Mouse (Mus musculus): ENCODE measurements around the gene Tekt4. TPM values are rescaled to one million over a fixed set of nuclear protein-coding genes. Genes with fewer than 3 reads are reported as not detected.

Gene Tekt4
- not detected for polyA plus RNA-seq (2017; shearing (Covaris generic))

DNA sequence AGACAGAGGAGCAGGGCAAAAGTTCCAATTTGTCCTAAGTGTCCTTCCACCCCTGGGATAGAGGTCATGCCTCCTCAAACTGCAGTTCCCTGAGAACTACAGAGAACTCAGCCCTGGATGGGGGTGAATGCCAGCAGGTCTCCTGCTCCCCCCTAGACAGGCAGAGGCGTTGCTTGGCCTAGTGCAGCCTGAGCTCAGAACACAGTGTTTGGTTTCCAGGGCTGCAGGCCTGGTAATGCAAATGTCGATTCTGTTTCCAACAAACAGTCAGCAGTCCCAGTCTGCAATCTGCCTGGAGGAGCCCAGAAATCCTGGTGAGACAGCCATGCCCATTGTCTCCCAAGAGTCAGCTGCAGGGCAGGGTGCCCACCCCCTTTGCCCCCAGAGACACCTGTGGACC lies at the start of gene Tekt4:
Tekt4 (plus strand) TSS at position 344 of the 400 bp plus-strand sequence.

DNA sequence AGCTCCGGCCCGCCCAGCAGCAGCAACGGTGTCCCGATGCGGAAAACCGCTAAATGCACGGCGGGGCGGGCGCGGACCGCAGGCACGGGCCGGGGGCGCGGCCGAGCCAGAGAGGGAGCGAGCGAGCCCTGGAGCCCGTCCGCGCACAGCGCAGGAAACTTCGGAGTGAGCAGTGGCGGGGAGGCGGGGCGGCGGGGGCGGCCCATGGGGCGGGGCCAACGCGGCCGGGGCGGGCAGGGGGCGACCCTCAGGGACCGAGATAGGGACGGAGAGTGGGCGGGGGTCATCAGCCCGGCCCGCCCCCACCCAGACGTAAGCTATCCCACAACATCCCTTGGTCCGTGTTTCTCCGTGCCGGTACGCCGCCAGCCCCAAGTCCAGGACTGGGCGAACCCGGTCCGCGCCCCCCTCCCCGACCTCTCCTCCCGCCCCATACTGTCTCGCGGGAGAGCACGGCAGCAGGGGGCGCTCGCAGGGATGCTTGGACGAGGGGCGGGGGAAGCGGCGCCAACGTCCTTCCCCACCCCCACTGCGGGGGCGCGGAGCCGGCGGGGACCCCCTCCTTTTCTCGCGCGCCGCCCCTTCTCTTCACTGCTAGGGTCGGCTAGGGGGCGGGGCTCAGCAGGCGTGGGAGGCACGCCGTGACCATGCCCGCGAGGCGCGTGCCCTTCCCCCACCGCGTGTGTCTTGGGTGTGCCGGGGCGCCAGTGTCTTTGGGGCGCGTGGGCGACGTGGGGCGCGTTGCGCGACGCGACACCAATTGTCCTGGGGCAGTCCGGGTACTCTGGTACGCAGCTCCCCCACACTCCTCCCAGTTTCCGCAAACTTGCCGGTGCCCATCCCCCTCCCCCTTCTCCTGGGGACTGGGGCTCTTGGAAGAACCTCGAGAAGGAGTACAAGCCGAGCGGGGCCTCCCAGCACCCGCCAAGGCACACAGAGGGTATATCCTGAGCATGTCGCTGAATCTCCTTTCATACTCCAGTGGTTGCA lies 20.5 kb upstream of the Tekt4 start, which contains the start of gene Cacna1h:
Cacna1h (minus strand) TSS at position 167 of the 990 bp plus-strand sequence.

DNA sequence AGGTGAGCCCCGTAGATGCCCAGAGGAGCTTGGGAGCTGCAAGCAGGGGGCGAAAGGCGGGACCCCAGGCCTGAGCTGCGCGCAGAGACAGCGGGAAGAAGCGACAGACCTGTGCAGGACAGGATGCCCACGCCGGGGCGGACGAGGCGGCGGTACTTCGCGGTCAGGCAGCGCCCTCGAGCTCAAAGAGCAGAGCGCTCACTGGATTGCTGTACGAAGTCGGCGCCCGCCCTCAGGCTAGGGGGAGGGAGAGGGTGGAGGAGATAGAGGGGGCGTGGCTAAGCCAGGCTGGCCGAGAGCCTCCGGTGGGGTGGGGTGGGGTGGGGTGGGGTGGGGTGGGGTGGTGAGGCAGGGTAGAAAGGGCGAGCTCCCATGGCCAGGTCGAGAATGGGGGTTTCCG lies 42.6 kb downstream of the Tekt4 start, which contains the start of gene Sstr5:
Sstr5 (minus strand) TSS at position 276 of the 400 bp plus-strand sequence.

Other genes starting within 250 kb of the Tekt4 start
- 100 to 1,000 TPM in 1 of 2 experiments, 10 to 100 TPM in 1; 92.8 to 106 TPM for gene Gnptg, start 214.5 kb upstream of the Tekt4 start, polyA plus RNA-seq (2017; shearing (Covaris generic))
- 10 to 100 TPM; 45.7 to 51.8 TPM for gene Tsr3, start 214.4 kb upstream of the Tekt4 start, polyA plus RNA-seq (2017; shearing (Covaris generic))
- 10 to 100 TPM; 18.0 to 45.5 TPM for gene Baiap3, start 198.3 kb upstream of the Tekt4 start, polyA plus RNA-seq (2017; shearing (Covaris generic))
- 100 to 1,000 TPM; 561 to 579 TPM for gene Ube2i, start 180.0 kb upstream of the Tekt4 start, polyA plus RNA-seq (2017; shearing (Covaris generic))
- gene Prss34, start 156.2 kb upstream of the Tekt4 start, polyA plus RNA-seq (2017; shearing (Covaris generic)), result 1 to 10 TPM in 1 of 2 experiments, under 1 TPM in 1; 0.13 to 2.9 TPM
- gene Prss28, start 146.0 kb upstream of the Tekt4 start, polyA plus RNA-seq (2017; shearing (Covaris generic)), result not detected
- gene Prss29, start 136.0 kb upstream of the Tekt4 start, polyA plus RNA-seq (2017; shearing (Covaris generic)), result not detected
- gene Tpsab1, start 109.1 kb upstream of the Tekt4 start, polyA plus RNA-seq (2017; shearing (Covaris generic)), result 1 to 10 TPM in 1 of 2 experiments, under 1 TPM in 1; 0.33 to 5.1 TPM
- gene Tpsb2, start 88.3 kb upstream of the Tekt4 start, polyA plus RNA-seq (2017; shearing (Covaris generic)), result not detected
- not detected for gene Tpsg1, start 85.3 kb upstream of the Tekt4 start, polyA plus RNA-seq (2017; shearing (Covaris generic))
- gene Cacna1h, start 20.8 kb upstream of the Tekt4 start, polyA plus RNA-seq (2017; shearing (Covaris generic)), result under 1 TPM in 1 of 2 experiments, not detected in 1; 0.12 TPM
- not detected for gene Sstr5, start 42.7 kb downstream of the Tekt4 start, polyA plus RNA-seq (2017; shearing (Covaris generic))
- gene Sox8, start 116.1 kb downstream of the Tekt4 start, polyA plus RNA-seq (2017; shearing (Covaris generic)), result 1 to 10 TPM in 1 of 2 experiments, not detected in 1; 1.3 TPM
- gene Lmf1, start 124.5 kb downstream of the Tekt4 start, polyA plus RNA-seq (2017; shearing (Covaris generic)), result 10 to 100 TPM; 23.7 to 34.3 TPM